Mouse (Mus musculus): ENCODE measurements around the gene Tmigd3. TPM values are rescaled to one million over a fixed set of nuclear protein-coding genes. Genes with fewer than 3 reads are reported as not detected.

Gene Tmigd3
- polyA plus RNA-seq (2014; fragmentation: Illumina TruSeq; extraction: RNeasy Lipid Tissue Mini Kit (QIAGEN cat#74804); ENCODE audit: insufficient read depth, low read depth, low replicate concordance), result 1.5 TPM

DNA sequence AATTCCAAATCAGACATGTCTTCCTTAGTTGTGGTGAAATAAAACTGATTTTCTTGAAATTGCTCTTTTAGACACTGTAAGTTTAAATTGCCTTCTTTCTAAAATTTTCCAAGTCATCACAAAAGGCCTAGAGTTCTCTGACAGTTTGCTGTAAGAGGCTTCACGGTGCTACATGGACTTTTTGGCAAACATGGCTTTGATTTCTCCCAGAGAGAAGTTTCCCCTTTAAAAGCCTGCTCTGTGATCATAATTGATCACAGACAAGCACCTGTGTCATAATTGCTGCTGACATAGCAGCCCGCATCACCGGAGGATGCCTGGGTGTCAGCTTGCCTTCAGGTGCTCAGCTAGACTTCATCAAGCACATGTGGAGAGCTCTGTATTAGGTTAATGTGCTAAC is at the start of gene Tmigd3, which contains the start of gene Adora3:
TSS of gene Tmigd3 (plus strand) at position 346 of the 400 bp plus-strand sequence.
TSS of gene Adora3 (plus strand) at position 301 of the 400 bp plus-strand sequence.

DNA sequence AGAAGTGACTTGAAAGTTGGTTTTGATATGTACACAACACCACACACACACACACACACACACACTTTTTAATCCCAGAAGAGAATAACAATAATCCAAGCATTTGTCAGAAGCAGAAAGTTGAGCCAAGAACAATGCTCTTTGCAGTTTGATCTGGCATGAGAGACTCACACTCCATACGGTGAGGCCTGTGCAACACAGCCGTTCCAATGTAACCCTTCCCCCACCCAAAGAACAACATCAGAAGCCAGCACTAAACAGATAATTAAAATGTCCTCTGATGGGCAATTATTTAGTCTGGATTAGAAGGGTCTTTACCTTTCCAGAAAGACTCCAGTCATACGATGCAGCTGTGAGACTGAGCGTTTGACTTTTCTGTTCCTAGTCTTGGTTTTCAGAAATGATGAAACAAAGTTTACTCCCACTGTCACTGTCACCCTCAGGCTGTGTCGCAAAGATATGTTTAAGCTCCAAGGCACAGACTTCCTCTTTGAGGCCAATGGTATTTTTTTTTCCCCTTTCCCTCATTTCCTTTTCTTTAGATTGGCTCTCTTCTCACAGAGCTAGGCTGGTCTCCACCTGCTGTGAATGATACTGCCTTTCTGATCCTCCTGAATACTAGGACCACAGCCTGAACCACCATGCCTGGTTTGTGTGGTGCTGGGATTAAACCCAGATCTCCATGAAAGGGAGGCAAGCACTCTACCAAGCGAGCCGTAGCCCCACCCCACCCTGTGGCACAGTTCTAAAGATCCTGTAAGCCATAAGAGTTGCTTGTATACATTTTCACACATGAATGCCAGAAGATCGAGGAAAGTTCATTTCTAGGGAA is 61.8 kb downstream of the Tmigd3 start, which contains the start of gene I830077J02Rik:
TSS of gene I830077J02Rik (minus strand) at position 425 of the 832 bp plus-strand sequence.

DNA sequence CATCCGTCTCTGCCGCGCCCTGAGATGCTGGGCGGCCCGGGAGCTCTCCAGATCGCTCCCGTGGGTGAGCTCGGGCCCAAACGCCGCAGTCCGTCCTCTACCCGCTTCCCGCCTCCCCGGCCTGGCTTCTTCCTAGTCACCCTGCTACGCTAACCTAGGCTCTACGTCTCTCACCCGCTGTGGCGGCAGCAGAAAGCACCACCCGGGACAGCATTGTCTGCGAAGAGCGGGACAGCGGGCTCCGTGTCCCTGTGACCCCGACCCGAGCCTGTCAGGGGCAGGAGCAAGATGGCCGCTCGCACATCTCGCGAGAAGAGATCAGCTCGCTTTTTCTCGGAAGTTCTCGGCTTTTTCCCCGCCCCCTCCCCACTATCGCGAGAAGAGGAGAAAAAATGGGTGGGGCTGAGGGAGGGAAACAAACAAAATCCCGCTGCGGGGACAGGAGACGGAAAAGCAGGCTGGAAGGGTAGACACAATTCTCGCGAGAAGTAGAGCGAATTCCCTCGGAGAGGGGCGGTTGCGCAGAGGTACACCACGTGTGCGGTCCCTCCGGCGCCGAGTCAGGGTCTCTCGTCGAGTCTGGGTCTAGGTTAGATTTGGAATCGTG is 88.4 kb downstream of the Tmigd3 start, which contains the start of gene Wdr77:
TSS of gene Wdr77 (plus strand) at position 396 of the 607 bp plus-strand sequence.

DNA sequence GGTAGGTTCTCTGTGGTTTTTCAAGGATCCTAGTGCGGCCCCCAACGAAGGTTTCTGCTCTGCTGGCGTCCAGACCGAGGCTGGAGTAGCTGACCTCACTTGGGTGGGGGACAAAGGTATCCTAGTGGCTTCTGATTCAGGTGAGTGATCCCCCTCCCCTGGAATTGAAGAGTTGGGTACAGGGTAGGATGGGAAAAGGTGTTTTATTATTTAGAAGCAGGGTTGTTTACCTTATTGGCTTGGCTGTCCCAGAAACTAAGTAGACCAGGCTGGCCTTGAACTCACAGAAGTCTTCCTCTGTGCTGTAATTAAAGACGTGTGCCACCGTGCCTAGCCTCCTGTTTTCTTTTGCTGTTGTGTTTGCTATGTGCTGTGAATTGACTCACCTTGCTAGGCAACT is 89.3 kb downstream of the Tmigd3 start, which contains the start of gene Atp5f1:
TSS of gene Atp5f1 (minus strand) at position 101 of the 400 bp plus-strand sequence.

DNA sequence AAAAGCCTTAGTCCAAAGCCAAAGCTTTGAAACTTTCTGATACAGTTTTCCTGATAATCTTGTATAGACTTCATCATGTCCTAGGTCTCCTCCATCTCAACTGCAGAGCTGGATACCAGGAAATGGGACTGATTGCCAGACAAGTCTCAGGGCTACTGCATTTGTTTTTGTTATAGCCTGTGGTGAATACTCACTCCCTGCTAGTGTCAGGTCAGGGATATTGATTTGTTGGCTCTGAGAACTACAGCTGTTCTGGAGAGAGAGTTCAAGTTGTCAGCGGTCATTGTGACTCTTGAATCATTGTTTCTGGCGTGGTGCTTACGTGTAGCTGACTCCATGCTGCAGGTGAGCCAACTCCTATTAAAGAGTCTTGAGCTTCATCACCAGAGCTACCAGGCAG is 102.7 kb downstream of the Tmigd3 start, which contains the start of gene Ovgp1:
TSS of gene Ovgp1 (plus strand) at position 301 of the 400 bp plus-strand sequence.

Other genes with a start within 250 kb of the Tmigd3 start
- gene Ddx20, start 183.3 kb upstream of the Tmigd3 start, polyA plus RNA-seq (2014; fragmentation: Illumina TruSeq; extraction: RNeasy Lipid Tissue Mini Kit (QIAGEN cat#74804); ENCODE audit: insufficient read depth, low read depth, low replicate concordance), result 8.9 TPM
- gene Inka2, start 166.3 kb upstream of the Tmigd3 start, polyA plus RNA-seq (2014; fragmentation: Illumina TruSeq; extraction: RNeasy Lipid Tissue Mini Kit (QIAGEN cat#74804); ENCODE audit: insufficient read depth, low read depth, low replicate concordance), result 5.7 TPM
- gene Rap1a, start 69.6 kb upstream of the Tmigd3 start, polyA plus RNA-seq (2014; fragmentation: Illumina TruSeq; extraction: RNeasy Lipid Tissue Mini Kit (QIAGEN cat#74804); ENCODE audit: insufficient read depth, low read depth, low replicate concordance), result 185 TPM
- gene Adora3, start within 50 bp of the Tmigd3 start, polyA plus RNA-seq (2014; fragmentation: Illumina TruSeq; extraction: RNeasy Lipid Tissue Mini Kit (QIAGEN cat#74804); ENCODE audit: insufficient read depth, low read depth, low replicate concordance), result 0.76 TPM
- 3.2 TPM for gene I830077J02Rik, start 61.8 kb downstream of the Tmigd3 start, polyA plus RNA-seq (2014; fragmentation: Illumina TruSeq; extraction: RNeasy Lipid Tissue Mini Kit (QIAGEN cat#74804); ENCODE audit: insufficient read depth, low read depth, low replicate concordance)
- gene Wdr77, start 88.5 kb downstream of the Tmigd3 start, polyA plus RNA-seq (2014; fragmentation: Illumina TruSeq; extraction: RNeasy Lipid Tissue Mini Kit (QIAGEN cat#74804); ENCODE audit: insufficient read depth, low read depth, low replicate concordance), result 17.1 TPM
- gene Atp5f1, start 89.2 kb downstream of the Tmigd3 start, polyA plus RNA-seq (2014; fragmentation: Illumina TruSeq; extraction: RNeasy Lipid Tissue Mini Kit (QIAGEN cat#74804); ENCODE audit: insufficient read depth, low read depth, low replicate concordance), result 230 TPM
- 0.94 TPM for gene Ovgp1, start 102.8 kb downstream of the Tmigd3 start, polyA plus RNA-seq (2014; fragmentation: Illumina TruSeq; extraction: RNeasy Lipid Tissue Mini Kit (QIAGEN cat#74804); ENCODE audit: insufficient read depth, low read depth, low replicate concordance)
- 31.6 TPM for gene Pifo, start 143.7 kb downstream of the Tmigd3 start, polyA plus RNA-seq (2014; fragmentation: Illumina TruSeq; extraction: RNeasy Lipid Tissue Mini Kit (QIAGEN cat#74804); ENCODE audit: insufficient read depth, low read depth, low replicate concordance)
- not detected for gene Chil5, start 161.9 kb downstream of the Tmigd3 start, polyA plus RNA-seq (2014; fragmentation: Illumina TruSeq; extraction: RNeasy Lipid Tissue Mini Kit (QIAGEN cat#74804); ENCODE audit: insufficient read depth, low read depth, low replicate concordance)
- 70.3 TPM for gene Chia1, start 242.3 kb downstream of the Tmigd3 start, polyA plus RNA-seq (2014; fragmentation: Illumina TruSeq; extraction: RNeasy Lipid Tissue Mini Kit (QIAGEN cat#74804); ENCODE audit: insufficient read depth, low read depth, low replicate concordance)